Mouse (Mus musculus) embryonic facial prominence, embryonic 14.5 days (tissue): ENCODE measurements around the gene 1700020A23Rik. TPM values are rescaled to one million over a fixed set of nuclear protein-coding genes. Genes with fewer than 3 reads are reported as not detected.
A peak's percentile ranks its signal among the peaks of the same experiment; 100 is the strongest.

Experiments
- ATAC-seq: fragments of 200-750 bp; cut with Nextera tagmentation; 2 replicates; pipeline ENCODE4 v1.8.0; 2017; ENCODE audit warnings: low read depth, moderate number of reproducible peaks, moderate TSS enrichment
- DNase-seq: peaks from one replicate; pipeline ENCODE4 v3.0.0-alpha.2; 2015; ENCODE audit warnings: low spot score
- H3K27ac ChIP-seq: fragments of 300-500 bp; sonication (generic); replicated peaks from 2 replicates; pipeline ENCODE4 v1.5.1; 2014; ENCODE audit warnings: low read depth, mild to moderate bottlenecking, low read length, moderate library complexity
- H3K27me3 ChIP-seq: fragments of 300-500 bp; sonication (generic); replicated peaks from 2 replicates; pipeline ENCODE4 v1.6.1; 2014; ENCODE audit warnings: low read length; ENCODE audit not compliant: control insufficient read depth, insufficient read depth
- H3K36me3 ChIP-seq: fragments of 300-500 bp; sonication (generic); 2 replicates; pipeline ENCODE4 v1.6.1; 2014; ENCODE audit warnings: low read length, mixed read lengths; ENCODE audit not compliant: control insufficient read depth, insufficient read depth
- H3K4me1 ChIP-seq: fragments of 300-500 bp; sonication (generic); 2 replicates; pipeline ENCODE4 v1.6.1; 2014; ENCODE audit warnings: antibody characterized with exemption, low read length; ENCODE audit not compliant: control insufficient read depth, insufficient read depth
- H3K4me2 ChIP-seq: fragments of 300-500 bp; sonication (generic); 2 replicates; pipeline ENCODE4 v1.6.1; 2014; ENCODE audit warnings: low read depth, mild to moderate bottlenecking, low read length, moderate library complexity, mixed read lengths
- H3K4me3 ChIP-seq: fragments of 300-500 bp; sonication (generic); 2 replicates; pipeline ENCODE4 v1.5.1; 2014; ENCODE audit warnings: low read depth, mild to moderate bottlenecking, low read length
- H3K9ac ChIP-seq: fragments of 300-500 bp; sonication (generic); 2 replicates; pipeline ENCODE4 v1.6.1; 2014; ENCODE audit warnings: low read depth, mild to moderate bottlenecking, low read length, moderate library complexity, mixed read lengths
- H3K9me3 ChIP-seq: fragments of 300-500 bp; sonication (generic); 2 replicates; pipeline ENCODE4 v1.6.1; 2016; ENCODE audit warnings: low read length; ENCODE audit not compliant: control insufficient read depth
- WGBS: fragments of 180-500 bp; shearing (Covaris S2); extraction: QIAGEN DNeasy Blood & Tissue Kit; methylation state at CpG from one replicate; pipeline ENCODE4 v1.1.7; 2014; 5-methylcytosine and 5-hydroxymethylcytosine counted together
- polyA plus RNA-seq: library from polyadenylated mRNA; unstranded; fragments of >200 nt; fragmentation: Nextera tagmentation; extraction: Ambion mirVana; gene quantifications from 2 replicates; pipeline ENCODE4 v1.2.1, GENCODE M21; 2014

Gene 1700020A23Rik
- polyA plus RNA-seq, 1 experiment from 2014 or later, result not detected

GRCm38 (mm10) chr2:130451086-130451726 lies 46.1 kb downstream of the 1700020A23Rik start:
- no peak for DNase-seq
- Histone ChIP-seq H3K9ac (peak overlapping the region; percentile 85), H3K4me2 (peak overlapping the region; percentile 75), H3K27ac (no peak overlapping the region), H3K36me3 (no peaks in the 10 kb centered on the region), H3K4me1 (peaks cover 15% of the 10 kb centered on the region), H3K9me3 (no peaks in the 10 kb centered on the region), H3K4me3 (peak overlapping the region; percentile 65), H3K27me3 (no peaks in the 10 kb centered on the region)
- 62% methylated on average over 14 of the region's 14 CpGs for WGBS
- no peak for ATAC-seq

DNA sequence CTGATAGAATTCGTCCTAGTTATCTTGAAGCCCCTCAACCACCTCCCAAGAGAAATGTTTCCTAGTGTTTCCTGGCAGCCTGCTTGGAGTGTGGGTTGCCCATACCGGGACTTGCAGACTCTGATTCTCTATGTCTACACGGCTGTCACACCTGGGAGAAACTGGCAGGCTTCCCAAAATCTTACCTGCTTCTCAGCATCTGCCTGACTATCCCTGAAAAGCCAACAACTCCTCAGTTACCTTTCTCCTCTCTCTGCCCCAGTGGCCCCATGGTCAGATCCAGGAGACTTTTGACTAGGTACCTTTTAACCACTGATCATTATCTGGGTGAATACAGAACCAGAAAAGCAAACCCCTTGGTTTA lies 46.6 kb downstream of the 1700020A23Rik start:
- Histone ChIP-seq H3K27me3 (no peaks in the 10 kb centered on the region), H3K9me3 (no peaks in the 10 kb centered on the region), H3K4me1 (peaks cover 15% of the 10 kb centered on the region), H3K27ac (no peak overlapping the region), H3K9ac (peak overlapping the region; percentile 85; the same call in 1 of the 2 replicates), H3K4me3 (peak overlapping the region; percentile 65), H3K36me3 (no peaks in the 10 kb centered on the region), H3K4me2 (peak overlapping the region; percentile 75)
- no peak for ATAC-seq
- DNase-seq, result no peak
- 65% methylated on average over 3 of the region's 3 CpGs for WGBS

DNA sequence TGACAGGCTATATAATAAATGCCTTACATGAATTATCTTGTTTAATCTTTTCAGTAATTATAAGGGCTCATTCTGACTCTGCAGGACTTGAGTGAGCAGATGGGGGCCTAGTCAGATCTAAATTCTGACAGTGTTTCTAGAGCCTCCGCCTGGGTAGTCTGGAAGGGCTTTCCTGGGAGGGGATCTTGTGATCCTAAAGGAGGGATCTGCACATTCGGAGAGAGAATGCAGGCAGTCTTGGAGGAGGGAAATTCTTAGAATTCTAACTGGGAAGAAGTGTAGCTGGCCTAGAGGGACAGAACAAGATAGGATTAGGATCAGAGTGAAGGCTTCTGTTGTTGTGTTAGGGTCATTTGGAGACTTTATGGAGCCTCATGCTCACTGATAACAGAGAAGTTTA lies 47.2 kb downstream of the 1700020A23Rik start:
- Histone ChIP-seq H3K4me3 (no peak overlapping the region), H3K27me3 (no peaks in the 10 kb centered on the region), H3K4me2 (no peak overlapping the region; the same call in 1 of the 2 replicates), H3K4me1 (peaks cover 15% of the 10 kb centered on the region), H3K27ac (no peak overlapping the region), H3K9me3 (no peaks in the 10 kb centered on the region), H3K9ac (0 out of 2 replicates have a peak overlapping the region, but pooled peaks have one; percentile 34), H3K36me3 (no peaks in the 10 kb centered on the region)
- 67% methylated on average over 2 of the region's 2 CpGs for WGBS
- DNase-seq, result no peak
- no peak for ATAC-seq

GRCm38 (mm10) chr2:130453421-130453820 lies 48.4 kb downstream of the 1700020A23Rik start:
- ATAC-seq (no peak), DNase-seq (no peak)
- Histone ChIP-seq H3K36me3 (no peaks in the 10 kb centered on the region), H3K9me3 (no peaks in the 10 kb centered on the region), H3K4me3 (no peak overlapping the region), H3K27ac (no peak overlapping the region), H3K27me3 (no peaks in the 10 kb centered on the region), H3K9ac (no peak overlapping the region), H3K4me2 (no peak overlapping the region), H3K4me1 (peaks cover 15% of the 10 kb centered on the region)
- WGBS, result 65% methylated on average over 6 of the region's 6 CpGs

GRCm38 (mm10) chr2:130454748-130455370 lies 49.8 kb downstream of the 1700020A23Rik start:
- Histone ChIP-seq H3K27ac (no peak overlapping the region), H3K4me2 (no peak overlapping the region), H3K27me3 (no peaks in the 10 kb centered on the region), H3K9me3 (no peaks in the 10 kb centered on the region), H3K4me1 (peaks cover 15% of the 10 kb centered on the region), H3K9ac (no peak overlapping the region), H3K36me3 (no peaks in the 10 kb centered on the region), H3K4me3 (no peak overlapping the region)
- DNase-seq (no peak), ATAC-seq (no peak)
- 92% methylated on average over 6 of the region's 6 CpGs for WGBS

Other genes with a start within 250 kb of the 1700020A23Rik start
- 472 and 523 TPM in 2 replicates for gene Snrpb, start 225.9 kb upstream of the 1700020A23Rik start, polyA plus RNA-seq
- not detected in 2 replicates for gene Tmc2, start 210.1 kb upstream of the 1700020A23Rik start, polyA plus RNA-seq
- 229 and 230 TPM in 2 replicates for gene Nop56, start 130.8 kb upstream of the 1700020A23Rik start, polyA plus RNA-seq
- gene Idh3b, start 120.7 kb upstream of the 1700020A23Rik start, polyA plus RNA-seq, result 159 and 166 TPM in 2 replicates
- gene Ebf4, start 110.1 kb upstream of the 1700020A23Rik start, polyA plus RNA-seq, result 4.2 and 5.1 TPM in 2 replicates
- gene Cpxm1, start 7.7 kb upstream of the 1700020A23Rik start, polyA plus RNA-seq, result 94.8 and 106 TPM in 2 replicates
- gene Gm28372, start within 50 bp of the 1700020A23Rik start, polyA plus RNA-seq, result not detected in 2 replicates
- gene Tmem239, start 1.2 kb downstream of the 1700020A23Rik start, polyA plus RNA-seq, result not detected in 2 replicates
- 51.6 and 66.0 TPM in 2 replicates for gene Vps16, start 19.1 kb downstream of the 1700020A23Rik start, polyA plus RNA-seq
- gene Pced1a, start 19.4 kb downstream of the 1700020A23Rik start, polyA plus RNA-seq, result 12.2 and 12.3 TPM in 2 replicates
- 111 and 115 TPM in 2 replicates for gene Ptpra, start 45.0 kb downstream of the 1700020A23Rik start, polyA plus RNA-seq
- gene Mrps26, start 158.5 kb downstream of the 1700020A23Rik start, polyA plus RNA-seq, result 88.6 and 91.7 TPM in 2 replicates
- not detected in 2 replicates for gene Oxt, start 170.9 kb downstream of the 1700020A23Rik start, polyA plus RNA-seq
- gene Avp, start 177.3 kb downstream of the 1700020A23Rik start, polyA plus RNA-seq, result not detected in 2 replicates
- gene Fastkd5, start 224.8 kb downstream of the 1700020A23Rik start, polyA plus RNA-seq, result 14.7 and 15.4 TPM in 2 replicates
- 9.9 and 14.2 TPM in 2 replicates for gene Ubox5, start 224.8 kb downstream of the 1700020A23Rik start, polyA plus RNA-seq
- 1.6 and 1.8 TPM in 2 replicates for gene Lzts3, start 237.5 kb downstream of the 1700020A23Rik start, polyA plus RNA-seq